Mouse (Mus musculus) adrenal gland, adult 8-10 months (tissue): ENCODE measurements around the gene Kif2a. TPM values are rescaled to one million over a fixed set of nuclear protein-coding genes. Genes with fewer than 3 reads are reported as not detected.

Experiments used
- DNase-seq: peaks from one replicate; pipeline ENCODE4 v3.0.0; 2022
- total RNA-seq, 4 experiments: library from RNA; stranded (reverse); gene quantifications; 2 replicates each; pipeline ENCODE4 v1.2.4; 2022

Gene Kif2a
- 10 to 100 TPM; 35.1 to 62.0 (median 52.1) TPM for total RNA-seq

DNA sequence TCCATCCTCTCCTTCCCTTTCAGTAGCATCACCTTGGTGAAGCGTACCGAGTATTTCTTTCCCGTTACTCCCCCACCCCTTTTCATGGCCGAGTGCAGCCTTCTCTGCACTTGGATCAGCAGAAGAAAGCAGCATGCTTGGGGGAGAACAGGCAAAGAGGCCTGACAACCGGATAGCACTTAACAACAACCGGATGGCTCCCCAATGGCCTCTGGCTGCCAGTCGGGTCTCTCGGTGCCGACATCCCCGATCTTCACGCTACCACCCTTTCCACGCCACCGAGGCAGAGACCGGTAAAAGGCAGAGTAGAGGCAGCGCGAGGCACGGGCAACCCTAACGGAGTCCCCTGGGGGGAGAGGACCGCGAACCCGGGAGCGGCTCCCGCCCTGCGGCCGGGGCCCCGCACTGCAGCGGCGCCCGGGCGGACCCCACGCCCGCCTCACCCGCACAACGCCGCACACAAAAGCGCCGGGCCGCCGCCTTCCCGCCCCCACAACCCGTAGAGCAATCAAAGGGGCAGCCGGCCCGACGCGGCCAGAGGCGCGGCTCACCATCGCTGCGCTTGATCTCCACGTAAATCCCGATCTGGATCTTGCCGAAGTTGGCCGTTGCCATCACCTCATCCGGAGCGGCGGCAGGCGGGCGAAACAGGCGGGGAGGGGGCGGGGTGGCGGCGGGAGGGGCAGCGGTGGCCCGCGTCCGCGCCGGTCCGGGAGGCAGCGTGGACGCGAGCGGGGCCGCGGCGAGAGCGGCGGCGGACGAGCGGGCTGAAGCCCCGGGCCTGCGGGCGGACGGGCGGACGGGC lies at the start of gene Kif2a:
Kif2a (minus strand) TSS at position 666 of the 805 bp plus-strand sequence.
- DNase-seq = peak; percentile 32

GRCm38 (mm10) chr13:107069061-107069460 lies 47.1 kb upstream of the Kif2a start:
- DNase-seq = no peak

DNA sequence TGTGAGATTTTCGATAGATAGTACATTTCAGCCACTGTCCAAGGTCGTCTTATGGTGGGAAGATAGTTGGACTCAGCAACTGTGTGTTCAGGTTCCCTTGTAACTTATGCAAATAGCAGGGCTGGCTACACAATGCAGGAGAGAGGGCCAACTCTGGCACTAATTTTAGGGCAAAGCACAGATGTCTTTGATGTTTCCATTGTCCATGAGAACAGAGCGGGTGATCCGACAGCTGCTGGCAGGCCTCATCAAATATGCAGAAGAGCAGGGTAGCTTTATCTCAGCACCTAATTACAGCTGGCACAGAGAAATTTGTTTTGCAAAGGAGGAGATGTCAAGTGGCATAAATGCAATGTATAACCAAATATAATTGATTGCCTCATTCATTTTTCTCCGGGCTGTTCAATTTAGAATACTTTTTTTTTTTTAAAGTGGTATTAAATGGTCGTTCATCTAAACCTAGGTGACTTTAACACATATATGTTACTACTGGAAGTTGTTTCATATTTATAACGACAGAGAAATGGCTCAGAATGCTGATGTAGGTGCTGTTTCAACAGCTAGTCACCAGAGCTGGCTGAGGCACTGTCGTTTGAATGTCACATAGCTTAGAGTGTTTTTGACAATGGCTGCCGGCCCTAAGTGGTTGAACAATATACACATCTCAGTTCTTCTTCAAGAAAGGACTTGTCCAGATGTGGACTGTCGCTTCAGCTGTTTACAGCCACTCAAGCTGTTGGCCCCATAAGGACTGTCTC lies 43.4 kb upstream of the Kif2a start:
- DNase-seq = no peak

- DNase-seq = no peak
Observed at GRCm38 (mm10) chr13:107064263-107064662, 42.3 kb upstream of the Kif2a start.

- DNase-seq = peak; percentile 78
Observed at GRCm38 (mm10) chr13:107063115-107063807, 41.3 kb upstream of the Kif2a start.

- no peak for DNase-seq
Observed at GRCm38 (mm10) chr13:107060098-107060497, 38.2 kb upstream of the Kif2a start.

DNA sequence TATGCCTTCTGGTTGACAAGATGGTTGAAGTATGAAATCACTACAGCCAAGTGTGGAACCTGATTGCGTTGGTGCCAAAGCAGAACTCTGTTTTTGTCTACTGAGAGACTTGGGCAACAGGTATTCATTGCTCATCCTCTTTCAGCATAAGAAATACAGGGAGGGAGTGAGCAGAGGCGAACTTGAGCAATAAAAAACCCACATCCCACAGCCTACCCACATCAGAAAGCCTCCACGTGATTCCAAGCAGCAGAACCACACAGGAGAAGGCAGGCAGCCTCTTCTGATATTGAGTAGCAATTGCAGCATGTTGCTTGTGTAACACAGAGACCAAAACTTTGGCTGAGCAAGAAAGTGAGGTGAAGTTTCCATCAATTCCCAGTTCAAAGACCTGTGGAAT lies 37.5 kb upstream of the Kif2a start:
- DNase-seq = no peak

DNA sequence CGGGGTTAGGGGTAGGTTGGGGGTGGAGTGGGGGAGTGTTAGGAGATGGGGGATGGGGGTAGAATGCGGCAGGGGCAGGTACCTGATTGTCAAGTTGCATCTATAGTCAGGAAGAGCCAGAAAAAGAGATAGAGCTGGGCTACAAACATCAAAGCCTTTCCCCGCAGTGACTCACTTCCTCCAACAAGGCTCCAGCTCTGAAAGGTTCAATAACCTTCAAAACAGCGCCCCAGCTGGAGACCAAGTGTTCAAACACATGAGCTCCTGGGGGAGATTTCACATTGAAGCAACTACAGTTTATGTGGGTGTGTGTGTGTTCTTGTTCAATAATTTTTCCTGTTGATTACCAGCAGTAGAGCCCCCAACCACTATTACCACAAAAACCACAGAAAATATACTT lies 34.4 kb upstream of the Kif2a start:
- peak; percentile 47 for DNase-seq

- no peak for DNase-seq
Observed at GRCm38 (mm10) chr13:107054496-107054895, 32.6 kb upstream of the Kif2a start.

DNA sequence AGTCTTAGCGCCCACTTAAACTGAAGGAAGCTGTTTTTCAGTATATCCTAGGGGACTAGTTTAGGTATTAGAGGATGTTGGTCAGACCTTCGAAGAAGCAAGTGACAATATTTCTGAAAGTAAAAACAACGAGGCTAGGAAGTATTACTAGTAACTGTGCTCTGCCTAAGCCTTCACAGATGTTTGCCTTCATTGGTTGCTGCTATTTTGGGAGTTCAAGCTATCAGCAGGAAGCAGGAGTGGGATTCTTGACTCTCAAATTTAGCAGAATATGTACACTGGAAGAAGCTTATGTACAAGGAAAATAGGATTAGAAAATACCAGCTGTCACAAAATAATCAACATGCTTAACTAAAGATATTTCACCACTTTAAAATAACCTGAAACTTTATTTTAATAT lies 29.4 kb upstream of the Kif2a start:
- no peak for DNase-seq

GRCm38 (mm10) chr13:107044229-107044628 lies 22.3 kb upstream of the Kif2a start:
- DNase-seq = no peak

DNA sequence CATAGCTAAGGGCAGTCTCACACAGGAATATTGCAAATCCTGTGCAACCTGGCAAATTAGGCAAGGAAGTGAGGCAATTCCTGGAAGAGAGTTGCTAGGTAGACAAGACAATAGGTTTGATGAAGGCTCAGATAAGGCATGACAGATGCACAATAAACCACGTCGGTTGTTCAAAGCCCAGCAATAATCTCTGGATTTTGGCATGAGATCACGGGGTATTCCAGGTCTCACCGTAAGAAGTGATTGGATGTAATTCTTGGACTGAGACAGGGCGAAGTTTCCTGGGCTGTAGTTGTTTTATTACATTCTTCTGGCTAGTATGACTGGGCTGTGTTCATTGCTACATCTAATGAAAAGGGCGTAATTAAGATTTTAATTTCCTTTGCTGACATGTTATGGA lies 20.6 kb upstream of the Kif2a start:
- no peak for DNase-seq

GRCm38 (mm10) chr13:107039493-107039892 lies 17.6 kb upstream of the Kif2a start:
- no peak for DNase-seq

- DNase-seq = no peak
Observed at GRCm38 (mm10) chr13:107038346-107038745, 16.4 kb upstream of the Kif2a start.

DNA sequence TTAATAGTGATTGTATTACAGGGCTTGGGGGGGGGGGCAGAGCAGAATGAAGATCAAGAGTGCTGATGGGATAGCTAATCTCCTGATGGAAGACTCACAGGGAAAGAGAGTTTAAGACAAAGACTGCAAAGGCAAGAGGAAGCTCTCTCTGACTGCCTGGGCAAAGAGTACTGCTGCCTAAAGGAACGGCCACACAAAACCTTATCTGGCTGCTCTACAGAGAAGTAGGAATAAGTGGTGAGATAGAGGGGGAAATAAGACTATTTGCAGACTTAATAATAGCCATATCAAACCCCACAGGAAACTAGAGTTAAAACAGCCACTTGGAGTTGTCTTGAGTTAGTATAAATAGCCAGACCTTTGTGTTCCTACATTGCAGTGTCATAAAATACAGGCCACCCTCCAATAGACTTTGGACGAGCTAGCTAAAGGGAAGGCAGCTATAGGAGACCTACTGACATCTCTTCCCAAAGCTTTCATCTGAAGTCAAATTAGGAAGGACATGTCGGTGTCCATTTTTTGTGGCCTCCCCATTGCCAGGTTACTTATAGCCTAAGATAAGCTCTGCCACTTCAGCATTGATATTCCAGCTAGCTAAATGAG lies 13.7 kb upstream of the Kif2a start:
- no peak for DNase-seq

GRCm38 (mm10) chr13:107035078-107035477 lies 13.2 kb upstream of the Kif2a start:
- DNase-seq = no peak

- DNase-seq = no peak
Observed at GRCm38 (mm10) chr13:107034028-107034920, 12.3 kb upstream of the Kif2a start.

GRCm38 (mm10) chr13:107031228-107031627 lies 9.3 kb upstream of the Kif2a start:
- no peak for DNase-seq

- no peak for DNase-seq
Observed at GRCm38 (mm10) chr13:107027218-107027617, 5.3 kb upstream of the Kif2a start.

DNA sequence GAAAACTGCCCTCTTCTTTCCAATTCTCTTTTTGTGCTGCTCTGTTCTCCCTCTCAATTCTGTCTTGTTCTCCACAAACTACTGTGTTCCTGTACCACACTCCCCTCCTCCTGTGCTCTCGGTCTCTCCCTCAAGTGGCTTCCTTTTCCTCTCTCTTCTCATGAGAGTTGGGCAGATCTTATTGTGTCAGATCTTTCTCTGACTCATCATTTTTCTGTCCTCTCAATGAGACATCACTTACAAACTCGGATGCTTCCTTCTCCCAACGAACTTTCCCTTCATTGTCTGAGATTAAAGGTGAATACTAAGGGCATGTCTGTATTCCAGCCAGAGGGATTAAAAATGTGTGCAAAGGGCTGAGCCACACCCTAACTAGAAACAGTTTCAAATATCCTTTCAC lies 3.7 kb upstream of the Kif2a start:
- no peak for DNase-seq

- peak; percentile 48 for DNase-seq
Observed at GRCm38 (mm10) chr13:107022266-107023171, 593 bp upstream of the Kif2a start.
